Mouse (Mus musculus) E14TG2a.4 (cell line): Measurements from ENCODE around the gene Fam166b.

Experiments used
- H3K27me3 ChIP-seq: 2 replicates; pipeline ENCODE4 v1.6.1; 2014; ENCODE audit warnings: low read length, control low read depth; ENCODE audit not compliant: insufficient read depth
- H3K36me3 ChIP-seq: 2 replicates; pipeline ENCODE4 v1.6.1; 2014; ENCODE audit warnings: low read length, control low read depth; ENCODE audit not compliant: insufficient read depth
- H3K4me1 ChIP-seq: replicated peaks from 2 replicates; pipeline ENCODE4 v1.6.1; 2014; ENCODE audit warnings: low read depth, low read length, control low read depth
- H3K4me3 ChIP-seq: replicated peaks from 2 replicates; pipeline ENCODE4 v1.5.1; 2014; ENCODE audit warnings: mild to moderate bottlenecking, low read length
- H3K9me3 ChIP-seq: 2 replicates; pipeline ENCODE4 v1.6.1; 2014; ENCODE audit warnings: low read length, control low read depth
- CTCF ChIP-seq: conservative IDR thresholded peaks from 2 replicates; pipeline ENCODE4 v1.5.1; 2014; ENCODE audit warnings: low read length
- NANOG ChIP-seq: IDR thresholded peaks from 2 replicates; pipeline ENCODE4 v1.6.1; 2014; ENCODE audit warnings: borderline replicate concordance, low read length, mixed read lengths
- POU5F1 ChIP-seq: IDR thresholded peaks from 2 replicates; pipeline ENCODE4 v1.6.1; 2014; ENCODE audit warnings: low read length, borderline replicate concordance

The Fam166b gene

GRCm38 (mm10) chr4:43442456-43443361 lies 13.8 kb upstream of the Fam166b start:
- TF ChIP-seq POU5F1 = no peak
- no peak for TF ChIP-seq NANOG
- TF ChIP-seq CTCF = no peak
- H3K4me3 ChIP-seq = peak overlapping the region; percentile 92
- H3K9me3 ChIP-seq = no peaks in the 10 kb centered on the region
- H3K27me3 ChIP-seq = peaks cover 23% of the 10 kb centered on the region
- H3K36me3 ChIP-seq = peaks cover 27% of the 10 kb centered on the region
- peaks cover 38% of the 10 kb centered on the region for H3K4me1 ChIP-seq

- Histone ChIP-seq H3K4me1 (peaks cover 38% of the 10 kb centered on the region), H3K27me3 (peaks cover 23% of the 10 kb centered on the region), H3K4me3 (peak overlapping the region; percentile 92), H3K9me3 (no peaks in the 10 kb centered on the region), H3K36me3 (peaks cover 20% of the 10 kb centered on the region)
- peak; percentile 62 for TF ChIP-seq CTCF
- TF ChIP-seq NANOG = no peak
- TF ChIP-seq POU5F1 = no peak
Observed at GRCm38 (mm10) chr4:43442044-43442443, 13.1 kb upstream of the Fam166b start.

- no peaks in the 10 kb centered on the region for H3K9me3 ChIP-seq
- no peak for TF ChIP-seq POU5F1
- TF ChIP-seq CTCF = no peak
- no peak for TF ChIP-seq NANOG
- H3K4me3 ChIP-seq = peak within 1 kb of the TSS; percentile 92
Observed at GRCm38 (mm10) chr4:43441639-43442038, 12.7 kb upstream of the Fam166b start, which contains the start of gene Tesk1. Gene Tesk1, plus strand, starts transcription at chr4:43441939.

GRCm38 (mm10) chr4:43432832-43433231 lies 3.9 kb upstream of the Fam166b start:
- TF ChIP-seq CTCF (no peak), NANOG (no peak), POU5F1 (no peak)
- no peaks in the 10 kb centered on the region for H3K36me3 ChIP-seq
- H3K27me3 ChIP-seq = peaks cover 25% of the 10 kb centered on the region
- peaks cover 29% of the 10 kb centered on the region for H3K4me1 ChIP-seq
- no peak overlapping the region for H3K4me3 ChIP-seq
- H3K9me3 ChIP-seq = no peaks in the 10 kb centered on the region

More at GRCm38 (mm10) chr4:43441639-43442038, 12.7 kb upstream of the Fam166b start, which contains the start of gene Tesk1:
- peaks cover 23% of the 10 kb centered on the region for H3K27me3 ChIP-seq
- peaks cover 16% of the 10 kb centered on the region for H3K36me3 ChIP-seq
- peaks cover 37% of the 10 kb centered on the region for H3K4me1 ChIP-seq

- peak; percentile 99 for TF ChIP-seq CTCF
- no peak for TF ChIP-seq POU5F1
- no peak overlapping the region for H3K4me3 ChIP-seq
- no peaks in the 10 kb centered on the region for H3K9me3 ChIP-seq
- peaks cover 41% of the 10 kb centered on the region for H3K4me1 ChIP-seq
- H3K36me3 ChIP-seq = 0 out of 2 replicates have a peak, but pooled peaks cover under 1% of the 10 kb centered on the region
- peaks cover 35% of the 10 kb centered on the region for H3K27me3 ChIP-seq
Observed at GRCm38 (mm10) chr4:43431690-43432089, 2.8 kb upstream of the Fam166b start.

- TF ChIP-seq NANOG (no peak), POU5F1 (no peak), CTCF (no peak)
- peak overlapping the region; percentile 70 for H3K4me3 ChIP-seq
- peaks cover 69% of the 10 kb centered on the region for H3K27me3 ChIP-seq
- no peaks in the 10 kb centered on the region for H3K9me3 ChIP-seq
- peaks cover 51% of the 10 kb centered on the region for H3K4me1 ChIP-seq
- H3K36me3 ChIP-seq = peaks cover 28% of the 10 kb centered on the region
Observed at GRCm38 (mm10) chr4:43428180-43428861, 613 bp downstream of the Fam166b start.

- Histone ChIP-seq H3K36me3 (peaks cover 35% of the 10 kb centered on the region), H3K4me3 (peak overlapping the region; percentile 70), H3K4me1 (peaks cover 48% of the 10 kb centered on the region), H3K27me3 (peaks cover 75% of the 10 kb centered on the region), H3K9me3 (no peaks in the 10 kb centered on the region)
- TF ChIP-seq CTCF = no peak
- TF ChIP-seq NANOG = no peak
Observed at GRCm38 (mm10) chr4:43427501-43428179, 1.3 kb downstream of the Fam166b start.

GRCm38 (mm10) chr4:43426487-43426886 lies 2.4 kb downstream of the Fam166b start:
- Histone ChIP-seq H3K36me3 (peaks cover 45% of the 10 kb centered on the region), H3K9me3 (no peaks in the 10 kb centered on the region), H3K27me3 (peaks cover 86% of the 10 kb centered on the region), H3K4me1 (peaks cover 57% of the 10 kb centered on the region), H3K4me3 (0 out of 2 replicates have a peak overlapping the region, but pooled peaks have one; percentile 13)
- TF ChIP-seq POU5F1 (no peak), NANOG (no peak), CTCF (no peak)
